Mouse (Mus musculus) lung, postnatal 4 days (tissue): ENCODE measurements around the gene Zcchc8.
"Not testable (repeated sequence)": the region's sequence is repeated elsewhere in the genome, so short reads cannot be mapped to it uniquely, and the experiment has no call there.

ENCODE experiments used
- DNase-seq, 2 experiments: peaks; one replicate each; pipeline ENCODE4 v3.0.0; 2021

Zcchc8 gene

DNA sequence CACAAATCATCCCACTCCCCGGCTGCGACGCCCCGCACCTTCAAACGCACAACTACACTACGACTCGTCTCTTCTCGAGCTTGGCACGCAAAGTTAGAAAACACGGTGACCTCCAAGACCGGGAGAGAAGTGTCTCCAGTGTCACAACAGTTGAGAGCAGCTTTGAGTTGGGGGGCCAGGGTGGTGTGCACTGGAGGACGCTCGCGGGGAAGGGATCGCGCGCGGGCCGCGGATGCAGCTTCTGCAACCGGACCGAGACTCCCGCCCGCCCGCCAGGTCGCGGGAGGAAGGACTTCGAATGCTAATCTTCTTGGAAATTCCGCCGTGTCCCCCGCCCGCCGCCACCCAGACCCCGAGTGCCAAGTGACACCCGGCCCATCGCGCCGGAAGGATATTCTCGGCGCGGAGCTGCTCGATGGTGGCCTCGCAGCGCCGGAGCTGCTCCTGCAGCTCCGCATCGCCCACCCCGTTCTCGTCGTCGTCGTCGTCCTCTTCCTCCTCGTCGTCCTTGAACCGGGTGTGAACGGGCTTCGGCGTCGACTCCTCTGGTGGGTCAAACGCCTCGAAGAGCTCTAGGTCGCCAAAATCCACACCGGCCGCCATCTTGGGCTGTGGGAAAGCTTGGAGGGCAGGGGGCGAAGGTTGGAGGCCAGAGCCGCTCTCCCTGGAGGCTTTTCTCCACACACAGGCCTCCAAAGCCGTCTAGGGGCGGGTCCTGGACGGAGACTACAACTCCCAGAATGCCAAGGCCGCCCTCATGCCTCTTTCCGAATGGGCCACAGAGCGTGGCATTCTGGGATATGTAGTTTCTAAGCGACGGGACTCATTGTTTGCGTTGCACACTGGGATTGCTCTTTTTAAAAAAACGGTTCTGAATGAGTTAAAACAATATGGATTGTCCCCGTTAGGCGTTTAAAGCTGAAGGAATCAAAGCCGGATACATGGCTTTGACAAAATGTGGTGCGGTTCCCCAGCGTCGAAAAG, at the start of gene Zcchc8:
Gene Zcchc8 (minus strand): TSS at position 773 of the 984 bp plus-strand sequence.
- peak; percentile 96 to 97 for DNase-seq

DNA sequence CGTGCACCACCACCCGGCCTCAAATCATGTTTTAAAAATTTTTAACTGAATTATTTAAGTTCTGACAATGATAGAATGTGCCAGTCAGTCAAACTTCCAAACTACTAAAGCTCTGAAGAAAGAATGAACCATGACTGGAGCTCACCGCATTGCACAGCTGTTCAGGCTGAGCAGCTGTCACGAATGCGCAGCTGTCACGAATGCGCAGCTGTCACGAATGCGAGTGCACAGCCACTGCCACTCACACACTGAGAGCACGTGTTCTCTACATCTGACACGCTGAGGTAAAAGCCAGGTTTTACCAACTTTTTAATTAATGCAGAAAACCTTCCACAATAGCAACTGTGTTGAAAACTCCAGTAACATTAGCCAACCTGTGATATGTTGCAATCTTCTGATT, 45.6 kb upstream of the Zcchc8 start:
- DNase-seq = not testable (repeated sequence)

DNA sequence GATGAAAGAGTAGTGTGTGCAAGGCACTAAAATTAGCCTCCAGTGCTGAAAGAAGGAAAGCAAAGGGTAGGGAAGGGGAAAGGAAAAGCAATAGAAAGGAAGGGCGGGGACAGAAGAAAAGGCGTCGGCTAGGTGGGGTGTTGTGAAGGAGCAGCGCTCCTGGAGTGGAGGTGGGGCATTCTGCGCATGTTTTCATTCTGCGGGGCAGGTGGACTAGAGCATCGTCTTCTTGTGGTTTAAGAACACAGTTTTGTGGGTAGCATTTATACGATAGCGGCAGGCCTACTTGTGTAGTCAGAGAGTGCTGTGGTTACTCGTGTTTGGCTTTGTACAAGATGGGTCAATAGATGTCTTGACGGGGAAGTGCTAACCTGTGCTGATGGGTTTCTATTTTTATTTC, 44.6 kb upstream of the Zcchc8 start:
- no peak for DNase-seq

DNA sequence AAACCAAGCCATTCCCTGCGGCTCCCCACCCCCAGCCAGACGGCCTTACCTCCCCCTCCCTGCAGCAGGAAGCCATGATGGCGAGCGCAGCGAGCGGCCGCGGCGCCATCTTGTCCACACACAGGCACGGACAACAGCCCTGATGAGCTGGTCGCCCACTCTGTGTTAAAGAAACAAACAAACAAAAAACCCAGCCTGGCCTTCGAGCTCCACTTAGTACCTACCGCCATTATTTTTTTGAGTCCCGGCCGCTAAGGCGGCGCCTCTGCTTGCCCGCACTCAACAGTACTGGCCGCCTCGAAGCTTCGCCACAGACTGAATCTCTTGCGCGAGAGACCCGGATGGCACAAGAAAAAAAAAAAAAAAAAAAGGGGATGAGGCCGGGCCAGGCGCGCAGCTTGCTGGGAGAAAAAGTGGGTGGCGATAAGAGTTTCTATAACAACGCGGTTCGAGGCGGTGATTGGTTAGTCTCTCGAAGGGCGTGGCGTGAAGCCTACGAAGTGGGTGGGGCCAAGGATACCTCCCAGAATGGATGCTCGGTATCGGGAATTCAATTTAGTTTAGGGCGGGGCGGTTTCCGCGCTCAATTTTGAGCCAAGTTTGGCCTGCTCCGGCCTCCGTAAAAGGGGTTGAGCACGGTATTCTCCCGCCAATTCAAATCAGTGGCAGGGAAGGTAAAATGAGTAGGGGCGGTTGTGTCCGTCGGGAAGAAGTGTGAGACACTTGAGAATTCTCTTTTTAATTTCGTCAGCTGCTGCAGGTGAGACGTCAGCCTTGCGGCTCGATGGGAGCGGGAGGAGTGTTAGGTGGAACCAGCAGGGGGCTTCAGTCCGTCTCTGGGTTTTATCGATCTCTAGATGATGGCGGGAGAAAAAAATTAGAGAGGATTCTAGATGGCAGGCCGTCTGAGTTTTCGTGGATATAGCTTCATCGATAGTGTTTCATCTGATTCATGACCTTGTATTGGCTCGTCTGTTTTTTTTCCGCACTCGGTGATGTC, 28.5 kb upstream of the Zcchc8 start, which contains the start of the genes Rsrc2 and Kntc1:
Gene Rsrc2 (minus strand): TSS at position 350 of the 1,000 bp plus-strand sequence.
Gene Kntc1 (plus strand): TSS at position 652 of the 1,000 bp plus-strand sequence.
- DNase-seq = peak; percentile 99

DNA sequence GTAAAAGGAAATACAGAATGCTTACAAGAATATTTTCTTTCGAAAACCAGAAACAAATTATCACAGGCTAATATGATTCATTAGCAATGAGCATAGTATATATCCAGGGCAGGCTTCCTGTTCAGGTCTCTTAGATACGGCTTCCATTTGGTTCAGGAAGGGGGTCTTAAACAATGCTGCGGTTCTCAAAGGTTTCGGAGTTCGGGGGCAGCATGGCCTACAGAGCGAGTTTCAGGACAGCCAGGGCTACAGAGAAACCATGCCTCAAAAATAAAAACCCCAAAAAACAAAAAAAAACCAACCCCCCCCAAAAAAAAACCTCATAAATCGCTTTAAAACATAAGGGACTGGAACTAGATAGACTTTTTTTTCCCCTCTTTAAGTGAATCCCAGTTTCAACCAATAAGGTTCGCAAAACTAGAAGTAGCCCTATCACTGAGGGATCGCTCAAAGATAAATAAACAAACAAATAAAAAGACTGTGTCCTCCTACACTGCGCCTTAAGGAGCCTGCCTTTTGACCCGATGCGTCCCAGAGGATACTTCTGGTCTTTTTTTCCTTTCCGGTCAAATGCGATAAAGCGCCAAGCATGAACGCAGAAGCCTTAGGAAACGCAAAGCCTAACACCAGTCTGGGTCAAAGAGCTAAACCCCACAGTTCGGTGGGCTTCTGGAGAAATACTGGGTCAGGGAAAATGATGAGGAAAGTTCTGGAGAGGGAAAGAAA, 27.6 kb upstream of the Zcchc8 start:
- no peak for DNase-seq

DNA sequence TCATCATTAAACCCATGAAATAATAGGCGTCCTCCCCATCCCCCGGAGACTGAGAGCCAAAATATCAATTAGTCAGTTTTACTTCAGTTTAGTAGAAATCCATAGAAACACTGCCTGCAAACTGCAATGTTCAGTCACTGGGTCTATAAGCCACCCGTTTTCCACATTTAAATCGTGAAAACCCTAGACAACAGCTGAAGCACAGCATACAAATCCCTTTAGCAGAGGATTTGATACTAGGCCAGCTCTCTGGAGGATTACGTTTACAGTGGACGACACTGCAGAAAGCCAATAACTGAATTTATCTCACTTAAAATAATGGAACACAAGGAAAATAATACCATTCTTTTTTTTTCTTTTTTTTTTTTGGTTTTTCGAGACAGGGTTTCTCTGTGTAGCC, 26.7 kb upstream of the Zcchc8 start:
- no peak for DNase-seq

DNA sequence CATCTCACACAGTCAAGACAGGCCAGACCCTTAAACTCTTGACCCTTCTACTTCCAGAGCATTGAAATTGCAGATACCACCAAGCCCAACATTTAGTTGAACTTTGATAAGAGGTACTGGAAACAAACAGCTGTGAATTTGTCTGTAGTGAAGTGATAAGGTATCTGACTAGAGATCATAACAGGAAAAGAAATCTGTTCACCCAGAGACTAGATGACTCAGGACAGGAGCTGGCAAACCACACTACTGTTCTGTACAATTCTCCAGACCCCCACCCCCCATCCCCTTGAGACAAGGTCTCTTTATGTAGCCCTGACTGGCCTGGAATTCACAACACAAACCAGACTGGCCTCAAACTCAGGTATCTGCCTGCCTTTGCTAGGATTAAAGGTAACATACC, 25.4 kb upstream of the Zcchc8 start:
- no peak for DNase-seq

DNA sequence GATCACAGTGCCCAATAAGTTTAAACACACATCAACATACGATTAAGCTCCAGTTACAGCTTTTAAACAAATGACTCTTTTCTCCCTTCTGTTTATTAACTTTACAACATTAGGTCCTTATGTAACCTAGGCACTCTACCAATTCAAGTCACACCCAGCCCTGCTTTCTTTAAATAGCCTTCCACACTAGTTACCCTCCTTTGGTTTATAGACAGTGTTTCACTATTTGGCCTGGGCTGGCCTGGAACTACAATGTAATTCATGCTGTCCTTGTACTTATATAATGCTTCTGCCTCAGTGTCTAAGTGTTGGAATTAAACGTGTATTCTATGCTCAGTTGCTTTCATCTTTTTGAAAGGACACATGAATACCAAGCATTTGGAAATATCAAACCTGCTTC, 23.5 kb upstream of the Zcchc8 start:
- no peak for DNase-seq

DNA sequence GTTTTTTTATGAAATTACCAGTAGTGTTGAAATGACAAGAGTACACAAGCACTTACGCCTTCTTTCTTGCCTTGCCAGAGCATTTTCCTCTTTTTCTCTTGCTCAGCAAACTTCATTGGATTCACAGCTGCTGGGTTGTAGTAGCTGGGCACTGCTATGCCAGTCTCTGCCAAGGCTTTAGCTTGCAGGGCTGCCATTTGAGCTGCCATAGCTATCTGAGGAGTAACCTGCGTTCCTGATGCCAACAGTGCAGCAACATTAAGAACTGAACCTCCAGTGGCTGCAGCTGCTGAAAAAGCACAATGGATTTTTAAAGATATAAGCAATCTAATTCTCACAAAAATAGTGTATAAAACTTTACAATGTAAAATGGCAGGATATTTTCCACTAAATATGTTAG, 10.1 kb upstream of the Zcchc8 start:
- no peak for DNase-seq

DNA sequence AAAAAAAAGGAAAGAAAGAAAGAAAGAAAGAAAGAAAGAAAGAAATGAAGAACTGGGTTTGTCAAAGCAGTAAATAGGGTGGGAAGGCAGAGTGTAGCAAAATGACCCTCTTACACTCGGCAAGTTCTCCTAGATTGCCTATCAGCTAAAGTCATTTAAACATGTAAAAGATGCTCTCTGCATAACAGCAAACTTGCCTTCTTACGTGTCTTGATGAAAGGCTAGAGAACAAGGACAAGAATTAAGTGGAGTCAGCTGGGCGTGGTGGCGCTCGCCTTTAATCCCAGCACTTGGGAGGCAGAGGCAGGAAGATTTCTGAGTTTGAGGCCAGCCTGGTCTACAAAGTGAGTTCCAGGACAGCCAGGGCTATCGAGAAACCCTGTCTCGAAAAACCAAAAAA, 2.9 kb upstream of the Zcchc8 start:
- not testable (repeated sequence) for DNase-seq

DNA sequence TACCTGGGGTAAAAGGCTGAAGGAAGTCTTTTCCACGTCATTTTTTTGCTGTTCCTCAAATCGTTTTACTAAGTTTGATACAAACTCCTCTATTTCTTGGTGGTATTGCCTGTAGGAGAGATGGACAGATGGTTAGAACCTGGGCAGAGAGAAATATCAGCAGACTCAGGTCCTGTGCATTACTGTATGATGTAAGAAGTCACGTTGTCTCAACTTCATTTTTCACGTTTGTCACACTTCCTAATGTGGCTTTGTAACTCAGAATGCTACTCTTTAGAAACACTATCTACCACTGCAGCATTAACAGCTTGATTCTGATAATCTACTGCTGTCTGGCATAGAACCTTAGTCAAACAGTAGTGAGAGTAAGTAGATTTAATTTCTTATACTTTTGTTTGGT, 6.3 kb downstream of the Zcchc8 start:
- no peak for DNase-seq

DNA sequence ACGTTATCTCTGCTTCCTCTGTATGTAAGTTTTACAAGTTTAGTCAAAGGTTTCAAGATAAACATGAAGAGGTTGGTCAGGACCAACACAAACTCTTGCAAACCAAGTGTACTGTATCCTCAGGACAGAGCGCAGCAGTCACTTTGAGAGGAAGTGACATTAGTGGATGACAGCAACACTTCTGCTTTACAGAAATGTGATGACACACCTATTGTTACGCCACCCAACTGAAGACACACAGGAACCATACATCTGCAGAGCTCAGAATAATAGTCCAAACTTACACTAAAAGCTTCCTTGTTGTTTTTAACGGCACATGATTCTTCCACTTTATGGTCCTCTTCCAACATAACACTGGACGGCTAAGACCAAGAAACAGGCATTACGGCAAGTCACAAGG, 7.1 kb downstream of the Zcchc8 start:
- peak in 1 of 2 experiments; percentile 25 for DNase-seq

DNA sequence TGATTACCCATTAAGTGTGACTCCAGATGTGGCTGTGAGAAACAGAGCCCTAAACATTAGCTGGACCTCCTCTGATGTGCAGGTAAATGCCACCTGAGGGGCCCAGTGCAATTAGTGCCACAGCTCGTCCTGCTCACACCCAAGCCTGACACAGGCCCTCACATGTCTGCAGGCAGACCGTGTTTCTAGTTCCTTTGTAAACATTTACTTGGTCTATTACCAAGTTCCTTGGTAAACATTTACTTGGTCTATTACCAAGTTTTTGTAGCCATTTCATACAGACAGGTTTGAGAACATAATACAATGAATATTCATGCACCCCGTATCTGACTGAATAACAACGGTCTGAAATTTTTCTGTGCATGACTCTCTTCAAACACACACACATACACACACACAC, 11.3 kb downstream of the Zcchc8 start:
- DNase-seq = no peak

DNA sequence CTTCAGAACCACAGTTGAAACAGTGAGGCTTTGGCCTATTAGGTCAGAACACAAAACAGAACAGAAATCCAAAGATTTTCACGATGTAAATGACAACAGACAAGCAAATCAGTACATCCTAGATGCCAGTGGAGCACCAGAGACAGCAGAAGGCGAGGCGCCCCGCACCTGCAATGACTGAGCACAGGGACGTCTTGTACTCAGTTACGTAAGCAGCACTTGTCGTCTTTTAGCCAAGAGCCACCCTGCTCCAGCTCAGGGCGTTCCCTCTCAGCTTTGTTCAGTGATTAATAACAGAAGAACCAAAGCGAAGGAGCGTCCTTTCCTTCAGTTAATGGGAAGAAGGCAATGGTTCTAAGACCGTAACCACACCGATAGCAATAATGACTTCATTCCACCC, 12.3 kb downstream of the Zcchc8 start:
- DNase-seq = no peak

DNA sequence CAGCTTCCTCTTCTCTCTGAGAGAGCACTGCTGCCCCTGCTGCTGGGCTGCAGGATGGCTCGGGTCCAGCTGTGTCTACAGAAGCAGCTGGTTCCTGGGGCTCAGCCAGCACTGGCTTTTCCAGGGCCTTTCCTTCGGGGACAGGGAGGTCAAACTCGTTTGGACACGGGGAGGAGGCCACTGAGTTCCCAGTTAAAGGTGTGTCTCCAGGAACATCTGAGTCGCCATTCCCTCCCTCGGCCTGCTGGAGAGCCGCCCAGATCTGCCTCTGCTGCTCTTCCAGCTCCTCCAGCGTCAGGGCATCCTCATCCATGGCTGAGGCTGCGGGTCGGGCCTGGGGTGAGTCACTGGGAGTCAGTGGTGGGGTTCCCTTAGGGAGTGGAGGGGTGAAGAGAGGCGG, 20.3 kb downstream of the Zcchc8 start:
- peak; percentile 64 to 85 for DNase-seq

DNA sequence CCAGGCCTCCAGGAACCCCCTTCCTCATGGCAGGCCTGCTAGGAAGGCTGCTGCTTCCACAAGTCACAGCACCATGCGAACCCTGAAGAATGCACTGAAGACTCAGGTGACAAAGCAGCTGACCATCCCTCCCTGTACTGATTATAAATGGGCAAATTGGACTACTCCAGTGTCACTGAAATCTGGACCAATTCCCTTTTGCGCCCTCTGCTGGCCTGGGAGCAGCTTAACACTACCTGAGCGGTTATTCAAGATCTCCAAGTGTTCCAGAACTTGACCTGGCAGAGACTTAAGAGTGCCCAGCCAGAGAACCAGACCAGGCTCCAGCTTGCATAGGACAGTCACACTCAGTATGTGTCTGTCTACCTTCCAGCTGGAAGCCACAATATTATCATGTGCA, 21.7 kb downstream of the Zcchc8 start:
- peak; percentile 62 to 85 for DNase-seq

DNA sequence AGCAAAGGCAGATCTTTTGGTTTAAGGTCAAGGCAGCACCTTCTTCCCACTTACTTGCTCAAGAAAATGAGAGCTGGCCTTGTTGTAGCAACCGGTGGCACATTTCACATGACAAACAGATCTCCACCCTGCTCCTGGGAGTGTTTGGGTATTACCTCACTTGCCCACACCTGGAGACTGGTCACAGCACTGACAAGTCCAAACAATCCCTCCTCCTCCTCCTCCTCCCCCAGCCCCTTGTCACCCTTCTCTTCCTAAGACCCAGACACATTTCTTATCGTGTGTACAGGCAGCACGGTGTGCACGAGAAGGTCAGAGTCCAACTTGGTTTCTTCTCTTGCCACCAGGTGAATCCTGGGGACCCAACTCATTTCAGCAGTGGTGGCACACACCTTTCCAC, 23.9 kb downstream of the Zcchc8 start:
- no peak for DNase-seq

DNA sequence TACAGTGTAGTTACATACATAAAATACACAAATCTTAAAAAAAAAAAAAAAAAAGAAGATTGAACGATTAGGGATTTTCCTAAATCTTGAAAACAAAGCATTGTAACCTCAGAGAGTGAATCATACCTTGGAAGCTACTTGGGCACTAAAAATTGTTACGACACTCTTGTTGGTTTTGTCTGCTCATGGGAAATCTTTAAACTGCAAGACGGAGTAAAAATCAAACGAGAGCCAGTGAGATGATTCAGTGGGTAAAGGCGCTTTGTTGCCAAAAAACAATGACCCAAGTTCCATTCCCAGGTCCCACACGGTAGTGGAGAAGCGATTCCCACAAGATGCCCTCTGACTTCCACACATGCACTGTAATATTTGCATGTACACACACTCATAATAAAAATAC, 24.7 kb downstream of the Zcchc8 start:
- DNase-seq = no peak

DNA sequence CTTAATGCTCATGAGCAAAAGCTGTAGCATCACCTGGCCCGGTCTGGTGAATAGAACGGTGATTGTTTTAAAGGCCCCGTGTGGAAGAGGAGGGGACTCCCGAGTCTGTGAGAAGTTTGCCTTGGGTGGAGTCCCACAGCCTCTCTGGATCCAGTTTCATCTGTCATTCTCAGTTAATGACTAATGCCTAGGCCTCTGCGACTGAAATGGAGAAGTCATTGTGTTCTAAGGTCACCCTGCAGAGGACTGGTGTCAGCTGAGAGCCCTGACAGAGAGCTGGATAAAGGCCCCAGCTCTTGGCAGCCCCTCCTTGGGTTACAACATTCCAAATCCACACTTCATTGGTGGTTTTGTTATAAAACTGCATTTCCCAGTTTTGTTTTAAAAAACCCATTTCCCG, 26.4 kb downstream of the Zcchc8 start:
- peak; percentile 61 to 85 for DNase-seq

DNA sequence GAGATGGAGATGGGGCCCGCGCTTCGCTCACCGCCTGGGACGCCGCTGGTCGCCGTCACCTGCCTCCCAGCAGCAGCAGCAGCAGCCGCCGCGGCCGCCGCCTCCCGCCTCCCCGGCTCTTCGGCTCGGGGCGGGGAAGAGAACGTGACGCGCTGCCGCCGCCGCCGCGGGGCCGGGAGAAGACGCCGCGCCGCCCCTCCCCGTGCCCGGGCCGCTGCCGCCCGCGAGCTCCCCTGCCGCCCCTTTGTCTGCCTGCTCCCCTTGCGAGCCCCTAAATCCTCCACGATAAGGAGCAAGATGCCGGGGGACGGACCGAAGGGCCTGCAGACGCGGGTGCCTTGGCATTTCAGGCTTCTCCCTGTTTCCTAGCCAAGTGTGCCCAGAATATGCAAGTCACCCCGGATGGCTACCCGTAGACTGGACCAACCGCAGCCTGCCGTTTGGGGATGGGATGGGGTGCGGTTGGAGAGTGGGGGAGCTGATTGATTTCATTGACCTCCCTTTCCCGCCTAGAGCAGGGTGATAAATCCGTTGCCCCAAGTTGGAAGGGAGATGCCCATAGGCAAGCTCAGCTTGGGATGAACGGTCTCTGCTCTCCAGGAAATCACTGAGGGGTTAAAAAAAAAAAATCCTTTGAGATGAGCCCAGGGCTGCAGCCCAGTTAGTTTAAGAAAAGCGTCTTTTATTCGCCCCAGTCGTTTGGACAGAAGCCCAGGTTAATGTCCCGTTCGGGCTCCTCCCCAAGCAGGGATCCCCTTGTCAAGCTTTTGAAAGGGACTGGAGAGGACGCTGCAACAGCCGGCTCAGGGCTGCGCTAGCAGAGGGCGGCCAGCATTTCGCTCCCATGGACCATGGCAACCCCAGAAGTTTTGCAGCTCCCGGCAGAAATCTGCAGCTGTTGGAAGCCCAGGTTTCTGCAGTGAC, 36.4 kb downstream of the Zcchc8 start, which contains the start of gene Clip1:
Gene Clip1 (minus strand): TSS at position 398 of the 924 bp plus-strand sequence.
- peak; percentile 79 to 85 for DNase-seq
